Mouse (Mus musculus): ENCODE results near the gene Agtrap.
A peak's percentile ranks its signal among the peaks of the same experiment; 100 is the strongest.
"Not testable (repeated sequence)": the region's sequence is repeated elsewhere in the genome, so short reads cannot be mapped to it uniquely, and the experiment has no call there.

The Agtrap gene

GRCm38 (mm10) chr4:148087907-148088527 is at the start of gene Agtrap:
Agtrap (minus strand) TSS chr4:148088031.
- peak; percentile 80 for DNase-seq (ENCODE audit: low read depth, low spot score)

GRCm38 (mm10) chr4:148137503-148137902 is 49.7 kb upstream of the Agtrap start:
- DNase-seq (ENCODE audit: low read depth, low spot score): no peak

- no peak for DNase-seq (ENCODE audit: low read depth, low spot score)
Measured at GRCm38 (mm10) chr4:148134988-148135387, 47.2 kb upstream of the Agtrap start.

GRCm38 (mm10) chr4:148131497-148132081 is 43.8 kb upstream of the Agtrap start:
- DNase-seq (ENCODE audit: low read depth, low spot score): peak; percentile 75

GRCm38 (mm10) chr4:148130561-148131413 is 43.0 kb upstream of the Agtrap start, which contains the start of gene Draxin:
Draxin (minus strand) TSS chr4:148130698.
- peak; percentile 67 for DNase-seq (ENCODE audit: low read depth, low spot score)

GRCm38 (mm10) chr4:148130133-148130532 is 42.3 kb upstream of the Agtrap start, which contains the start of gene Mad2l2:
Mad2l2 (plus strand) TSS chr4:148130384.
- DNase-seq (ENCODE audit: low read depth, low spot score): no peak

- DNase-seq (ENCODE audit: low read depth, low spot score): no peak
Measured at GRCm38 (mm10) chr4:148128672-148129071, 40.8 kb upstream of the Agtrap start.

- DNase-seq (ENCODE audit: low read depth, low spot score): no peak
Measured at GRCm38 (mm10) chr4:148128241-148128640, 40.4 kb upstream of the Agtrap start.

- no peak for DNase-seq (ENCODE audit: low read depth, low spot score)
Measured at GRCm38 (mm10) chr4:148122694-148123066, 34.8 kb upstream of the Agtrap start.

GRCm38 (mm10) chr4:148121982-148122693 is 34.3 kb upstream of the Agtrap start:
- no peak for DNase-seq (ENCODE audit: low read depth, low spot score)

GRCm38 (mm10) chr4:148121362-148121761 is 33.5 kb upstream of the Agtrap start:
- DNase-seq (ENCODE audit: low read depth, low spot score): no peak

GRCm38 (mm10) chr4:148120555-148120954 is 32.7 kb upstream of the Agtrap start:
- no peak for DNase-seq (ENCODE audit: low read depth, low spot score)

- not testable (repeated sequence) for DNase-seq (ENCODE audit: low read depth, low spot score)
Measured at GRCm38 (mm10) chr4:148119578-148119977, 31.7 kb upstream of the Agtrap start.

GRCm38 (mm10) chr4:148117392-148117791 is 29.6 kb upstream of the Agtrap start:
- DNase-seq (ENCODE audit: low read depth, low spot score): no peak

GRCm38 (mm10) chr4:148116657-148117056 is 28.8 kb upstream of the Agtrap start:
- no peak for DNase-seq (ENCODE audit: low read depth, low spot score)

- no peak for DNase-seq (ENCODE audit: low read depth, low spot score)
Measured at GRCm38 (mm10) chr4:148115467-148115866, 27.6 kb upstream of the Agtrap start.

GRCm38 (mm10) chr4:148114758-148115391 is 27.0 kb upstream of the Agtrap start:
- peak; percentile 83 for DNase-seq (ENCODE audit: low read depth, low spot score)

- DNase-seq (ENCODE audit: low read depth, low spot score): no peak
Measured at GRCm38 (mm10) chr4:148112519-148112918, 24.7 kb upstream of the Agtrap start.

- no peak for DNase-seq (ENCODE audit: low read depth, low spot score)
Measured at GRCm38 (mm10) chr4:148109215-148109614, 21.4 kb upstream of the Agtrap start.

- no peak for DNase-seq (ENCODE audit: low read depth, low spot score)
Measured at GRCm38 (mm10) chr4:148108565-148109100, 20.8 kb upstream of the Agtrap start.
